Mouse (Mus musculus): ENCODE results near the gene Pde1a.

- no peak for TF ChIP-seq CTCF (IDR thresholded peaks at IDR 0.05; ENCODE audit: borderline replicate concordance, insufficient read depth, low read depth, low read length)
- TF ChIP-seq POLR2A (IDR thresholded peaks at IDR 0.05; ENCODE audit: borderline replicate concordance, insufficient read depth, low read length) = no peak
Observed at GRCm38 (mm10) chr2:80079618-80080017, 49.6 kb downstream of the Pde1a start.

Data from cerebellum, adult 2 months (tissue).